Mouse (Mus musculus) thymus, postnatal 25 days (tissue): ENCODE data around the gene Arhgef6.

Experiments used
- DNase-seq: peaks from one replicate; pipeline ENCODE4 v3.0.0; 2022

Arhgef6 gene

GRCm38 (mm10) chrX:57298946-57299345 is 39.6 kb downstream of the Arhgef6 start:
- no peak for DNase-seq

GRCm38 (mm10) chrX:57288458-57288857 is 50.1 kb downstream of the Arhgef6 start:
- no peak for DNase-seq

- DNase-seq: no peak
Observed at GRCm38 (mm10) chrX:57286281-57286680, 52.2 kb downstream of the Arhgef6 start.

- DNase-seq: no peak
Observed at GRCm38 (mm10) chrX:57282184-57282583, 56.3 kb downstream of the Arhgef6 start.

GRCm38 (mm10) chrX:57277560-57278335 is 60.8 kb downstream of the Arhgef6 start:
- no peak for DNase-seq

- no peak for DNase-seq
Observed at GRCm38 (mm10) chrX:57263515-57263914, 75.0 kb downstream of the Arhgef6 start.

GRCm38 (mm10) chrX:57260744-57261143 is 77.8 kb downstream of the Arhgef6 start:
- DNase-seq: peak; percentile 52

GRCm38 (mm10) chrX:57253329-57254055 is 85.0 kb downstream of the Arhgef6 start:
- peak; percentile 42 for DNase-seq

GRCm38 (mm10) chrX:57238572-57238971 is 100.0 kb downstream of the Arhgef6 start:
- no peak for DNase-seq

GRCm38 (mm10) chrX:57235982-57236381 is 102.5 kb downstream of the Arhgef6 start:
- no peak for DNase-seq

- DNase-seq: no peak
Observed at GRCm38 (mm10) chrX:57233596-57233995, 104.9 kb downstream of the Arhgef6 start.

- peak; percentile 49 for DNase-seq
Observed at GRCm38 (mm10) chrX:57228178-57228577, 110.4 kb downstream of the Arhgef6 start.

- DNase-seq: no peak
Observed at GRCm38 (mm10) chrX:57223301-57223700, 115.2 kb downstream of the Arhgef6 start.

- peak; percentile 21 for DNase-seq
Observed at GRCm38 (mm10) chrX:57221881-57222280, 116.6 kb downstream of the Arhgef6 start.

GRCm38 (mm10) chrX:57219563-57219962 is 119.0 kb downstream of the Arhgef6 start:
- no peak for DNase-seq

GRCm38 (mm10) chrX:57216271-57216670 is 122.3 kb downstream of the Arhgef6 start:
- peak; percentile 33 for DNase-seq

GRCm38 (mm10) chrX:57215495-57215894 is 123.0 kb downstream of the Arhgef6 start:
- DNase-seq: no peak

- no peak for DNase-seq
Observed at GRCm38 (mm10) chrX:57212862-57213261, 125.7 kb downstream of the Arhgef6 start.

- no peak for DNase-seq
Observed at GRCm38 (mm10) chrX:57211876-57212275, 126.7 kb downstream of the Arhgef6 start, which contains the start of gene Cd40lg. Gene Cd40lg, plus strand, starts transcription at chrX:57212143.

- DNase-seq: no peak
Observed at GRCm38 (mm10) chrX:57210591-57210990, 127.9 kb downstream of the Arhgef6 start.

GRCm38 (mm10) chrX:57200397-57200796 is 138.1 kb downstream of the Arhgef6 start:
- no peak for DNase-seq

- no peak for DNase-seq
Observed at GRCm38 (mm10) chrX:57198036-57198435, 140.5 kb downstream of the Arhgef6 start.

- DNase-seq: peak; percentile 45
Observed at GRCm38 (mm10) chrX:57196319-57196718, 142.2 kb downstream of the Arhgef6 start.

- peak; percentile 45 for DNase-seq
Observed at GRCm38 (mm10) chrX:57189335-57189734, 149.2 kb downstream of the Arhgef6 start.
